Mouse (Mus musculus) neural tube, embryonic 14.5 days (tissue): ENCODE data around the gene Nabp1. TPM values are rescaled to one million over a fixed set of nuclear protein-coding genes. Genes with fewer than 3 reads are reported as not detected.

Source experiments
- ATAC-seq: fragments of 200-750 bp; cut with Nextera tagmentation; 2 replicates; pipeline ENCODE4 v1.8.0; 2017; ENCODE audit warnings: low read depth, mild to moderate bottlenecking, moderate TSS enrichment, moderate library complexity
- H3K27ac ChIP-seq: fragments of 300-500 bp; sonication (generic); 2 replicates; pipeline ENCODE4 v1.5.1; 2014; ENCODE audit warnings: low read depth, mild to moderate bottlenecking, control low read depth, low read length, moderate library complexity, mixed read lengths
- H3K27me3 ChIP-seq: fragments of 300-500 bp; sonication (generic); 2 replicates; pipeline ENCODE4 v1.6.1; 2014; ENCODE audit warnings: low read length; ENCODE audit not compliant: control insufficient read depth, insufficient read depth
- H3K36me3 ChIP-seq: fragments of 300-500 bp; sonication (generic); 2 replicates; pipeline ENCODE4 v1.6.1; 2014; ENCODE audit warnings: low read length, mixed read lengths; ENCODE audit not compliant: control insufficient read depth, insufficient read depth
- H3K4me1 ChIP-seq: fragments of 300-500 bp; sonication (generic); 2 replicates; pipeline ENCODE4 v1.6.1; 2014; ENCODE audit warnings: low read length; ENCODE audit not compliant: control insufficient read depth, insufficient read depth
- H3K4me2 ChIP-seq: fragments of 300-500 bp; sonication (generic); 2 replicates; pipeline ENCODE4 v1.6.1; 2014; ENCODE audit warnings: mild to moderate bottlenecking, low read depth, low read length, control low read depth
- H3K4me3 ChIP-seq: fragments of 300-500 bp; sonication (generic); 2 replicates; pipeline ENCODE4 v1.5.1; 2014; ENCODE audit warnings: low read depth, low read length, control low read depth, mixed read lengths
- H3K9ac ChIP-seq: fragments of 300-500 bp; sonication (generic); replicated peaks from 2 replicates; pipeline ENCODE4 v1.6.1; 2014; ENCODE audit warnings: low read depth, mild to moderate bottlenecking, control low read depth, low read length, mixed read lengths
- H3K9me3 ChIP-seq: fragments of 300-500 bp; sonication (generic); 2 replicates; pipeline ENCODE4 v1.6.1; 2016; ENCODE audit warnings: low read length; ENCODE audit not compliant: control insufficient read depth
- WGBS: fragments of 180-500 bp; shearing (Covaris S2); extraction: QIAGEN DNeasy Blood & Tissue Kit; methylation state at CpG from one replicate; pipeline ENCODE4 v1.1.7; 2014; 5-methylcytosine and 5-hydroxymethylcytosine counted together
- polyA plus RNA-seq: library from polyadenylated mRNA; unstranded; fragments of >200 nt; fragmentation: Nextera tagmentation; extraction: Ambion mirVana; gene quantifications from 2 replicates; pipeline ENCODE4 v1.2.1, GENCODE M21; 2014

The Nabp1 gene
- polyA plus RNA-seq, 1 experiment from 2014 or later = 8.3 TPM

- Histone ChIP-seq H3K27me3 (no peaks in the 10 kb centered on the region), H3K9ac (no peak overlapping the region), H3K4me1 (no peaks in the 10 kb centered on the region), H3K4me3 (no peak overlapping the region), H3K36me3 (no peaks in the 10 kb centered on the region), H3K9me3 (no peaks in the 10 kb centered on the region), H3K27ac (no peak overlapping the region), H3K4me2 (no peak overlapping the region)
- 58% methylated on average over 2 of the region's 2 CpGs for WGBS
- no peak for ATAC-seq
These were observed 10.1 kb downstream of the Nabp1 start for GRCm38 (mm10) chr1:51468077-51468476.

GRCm38 (mm10) chr1:51467181-51467580 lies 11.0 kb downstream of the Nabp1 start:
- ATAC-seq = no peak
- H3K36me3 ChIP-seq = no peaks in the 10 kb centered on the region
- H3K4me3 ChIP-seq = no peak overlapping the region
- no peaks in the 10 kb centered on the region for H3K4me1 ChIP-seq
- H3K27ac ChIP-seq = no peak overlapping the region
- H3K4me2 ChIP-seq = no peak overlapping the region
- 90% methylated on average over 5 of the region's 5 CpGs for WGBS
- no peaks in the 10 kb centered on the region for H3K9me3 ChIP-seq
- H3K9ac ChIP-seq = no peak overlapping the region
- no peaks in the 10 kb centered on the region for H3K27me3 ChIP-seq

- Histone ChIP-seq H3K4me3 (no peak overlapping the region), H3K4me1 (no peaks in the 10 kb centered on the region), H3K9me3 (no peaks in the 10 kb centered on the region), H3K4me2 (no peak overlapping the region), H3K27me3 (no peaks in the 10 kb centered on the region), H3K27ac (no peak overlapping the region), H3K36me3 (no peaks in the 10 kb centered on the region), H3K9ac (no peak overlapping the region)
- ATAC-seq = no peak
- 38% methylated on average over 1 of the region's 1 CpGs for WGBS
These were observed 11.8 kb downstream of the Nabp1 start for GRCm38 (mm10) chr1:51466385-51466784.

- H3K4me1 ChIP-seq = no peaks in the 10 kb centered on the region
- H3K9ac ChIP-seq = no peak overlapping the region
- no peak for ATAC-seq
- no peak overlapping the region for H3K4me2 ChIP-seq
- no peak overlapping the region for H3K4me3 ChIP-seq
- no peaks in the 10 kb centered on the region for H3K36me3 ChIP-seq
- no peak overlapping the region for H3K27ac ChIP-seq
- H3K9me3 ChIP-seq = no peaks in the 10 kb centered on the region
- 44% methylated on average over 2 of the region's 2 CpGs for WGBS
- H3K27me3 ChIP-seq = no peaks in the 10 kb centered on the region
These were observed 12.9 kb downstream of the Nabp1 start for GRCm38 (mm10) chr1:51465285-51465684.

DNA sequence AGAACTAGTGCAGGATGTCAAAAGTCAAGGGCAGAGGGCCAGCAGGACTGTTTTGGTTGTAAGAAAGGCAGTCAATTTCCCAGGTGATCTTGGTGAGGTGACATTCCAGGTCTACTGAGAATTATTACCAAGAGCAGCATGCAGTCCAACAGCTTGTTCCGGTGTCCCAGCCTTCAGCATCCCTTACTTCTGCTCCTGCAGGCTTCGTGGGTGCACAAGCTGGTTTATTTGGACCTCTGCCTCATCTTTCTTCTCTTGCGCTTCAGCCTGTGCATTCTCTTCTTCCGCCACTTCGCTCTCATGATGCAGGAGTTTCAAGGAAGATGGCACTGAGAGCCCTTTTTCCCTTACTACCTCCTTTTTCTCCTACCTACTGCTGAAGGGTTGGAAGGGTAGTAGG lies 15.2 kb downstream of the Nabp1 start:
- no peak overlapping the region for H3K27ac ChIP-seq
- H3K4me2 ChIP-seq = no peak overlapping the region
- no peaks in the 10 kb centered on the region for H3K9me3 ChIP-seq
- H3K4me3 ChIP-seq = no peak overlapping the region
- WGBS = 87% methylated on average over 5 of the region's 5 CpGs
- H3K27me3 ChIP-seq = no peaks in the 10 kb centered on the region
- no peak for ATAC-seq
- H3K36me3 ChIP-seq = no peaks in the 10 kb centered on the region
- H3K4me1 ChIP-seq = no peaks in the 10 kb centered on the region
- H3K9ac ChIP-seq = no peak overlapping the region

DNA sequence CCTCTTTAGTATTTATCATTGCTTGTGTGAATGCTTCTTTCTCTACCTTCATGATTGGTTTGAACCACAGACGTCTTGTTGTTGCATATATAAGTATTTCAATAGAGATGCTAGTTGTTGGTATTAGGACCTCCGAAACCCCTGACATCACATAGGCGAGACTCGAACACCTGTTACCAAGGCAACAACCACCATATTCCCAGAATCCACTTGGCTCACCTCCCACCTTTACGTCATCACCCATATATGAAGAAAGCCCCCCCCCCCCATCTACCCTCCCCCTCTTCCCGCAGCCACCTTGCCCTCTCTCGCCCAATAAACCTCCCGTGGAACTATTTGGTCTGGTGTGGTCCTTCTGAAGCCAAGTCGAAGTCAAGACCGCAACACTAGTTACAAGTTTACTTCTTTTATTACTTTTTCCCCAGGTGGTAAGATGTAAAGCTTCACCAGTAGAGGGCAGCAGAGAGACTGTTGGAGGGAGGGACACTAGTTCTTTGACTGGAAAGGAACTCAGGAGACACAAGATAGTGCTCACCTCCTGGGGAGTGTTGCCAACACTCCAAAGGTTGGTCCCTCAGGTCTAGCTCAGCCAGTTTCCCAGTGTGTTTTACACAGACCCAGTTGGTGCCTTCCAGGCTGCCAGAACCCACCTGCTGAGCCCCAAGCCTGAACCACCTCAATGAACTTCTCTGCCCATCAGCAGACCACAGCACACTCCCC lies 19.3 kb downstream of the Nabp1 start:
- H3K9me3 ChIP-seq = no peaks in the 10 kb centered on the region
- no peak overlapping the region for H3K4me3 ChIP-seq
- no peak overlapping the region for H3K27ac ChIP-seq
- no peaks in the 10 kb centered on the region for H3K27me3 ChIP-seq
- no peak for ATAC-seq
- no peaks in the 10 kb centered on the region for H3K4me1 ChIP-seq
- H3K36me3 ChIP-seq = no peaks in the 10 kb centered on the region
- no peak overlapping the region for H3K4me2 ChIP-seq
- H3K9ac ChIP-seq = no peak overlapping the region
- 74% methylated on average over 10 of the region's 10 CpGs for WGBS

GRCm38 (mm10) chr1:51458089-51458488 lies 20.1 kb downstream of the Nabp1 start:
- H3K9ac ChIP-seq = no peak overlapping the region
- no peaks in the 10 kb centered on the region for H3K27me3 ChIP-seq
- H3K27ac ChIP-seq = no peak overlapping the region
- no peaks in the 10 kb centered on the region for H3K36me3 ChIP-seq
- no peak overlapping the region for H3K4me3 ChIP-seq
- no peaks in the 10 kb centered on the region for H3K9me3 ChIP-seq
- ATAC-seq = no peak
- no peaks in the 10 kb centered on the region for H3K4me1 ChIP-seq
- H3K4me2 ChIP-seq = no peak overlapping the region
- 82% methylated on average over 6 of the region's 6 CpGs for WGBS

DNA sequence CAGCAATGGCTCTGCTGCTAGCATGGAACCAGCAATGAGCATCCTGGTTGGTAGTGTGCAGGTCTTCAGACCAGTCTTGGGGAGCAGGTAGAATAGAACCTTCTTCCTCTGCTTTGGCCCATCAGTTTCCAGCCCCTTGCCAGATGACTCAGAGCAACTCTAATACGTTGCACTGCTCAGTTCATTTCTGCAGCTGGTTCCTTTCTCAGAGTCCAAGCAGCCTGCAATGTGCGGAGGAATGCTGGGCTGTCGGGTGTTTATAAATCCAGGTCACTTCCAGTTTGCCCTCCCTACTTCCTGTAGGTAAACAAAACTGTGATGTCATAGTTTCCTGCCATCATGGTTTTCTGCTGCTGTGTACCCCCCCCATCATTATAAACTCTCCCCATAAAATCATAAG lies 21.0 kb downstream of the Nabp1 start:
- no peak overlapping the region for H3K4me2 ChIP-seq
- no peak overlapping the region for H3K4me3 ChIP-seq
- H3K9ac ChIP-seq = no peak overlapping the region
- no peaks in the 10 kb centered on the region for H3K9me3 ChIP-seq
- no peak overlapping the region for H3K27ac ChIP-seq
- ATAC-seq = no peak
- no peaks in the 10 kb centered on the region for H3K27me3 ChIP-seq
- no peaks in the 10 kb centered on the region for H3K36me3 ChIP-seq
- 79% methylated on average over 3 of the region's 3 CpGs for WGBS
- H3K4me1 ChIP-seq = no peaks in the 10 kb centered on the region

- H3K9me3 ChIP-seq = no peaks in the 10 kb centered on the region
- H3K27ac ChIP-seq = no peak overlapping the region
- 59% methylated on average over 2 of the region's 2 CpGs for WGBS
- H3K9ac ChIP-seq = no peak overlapping the region
- no peak overlapping the region for H3K4me2 ChIP-seq
- no peak overlapping the region for H3K4me3 ChIP-seq
- H3K27me3 ChIP-seq = no peaks in the 10 kb centered on the region
- no peak for ATAC-seq
- H3K36me3 ChIP-seq = no peaks in the 10 kb centered on the region
- H3K4me1 ChIP-seq = 0 out of 2 replicates have a peak, but pooled peaks cover 2% of the 10 kb centered on the region
These were observed 29.4 kb downstream of the Nabp1 start for GRCm38 (mm10) chr1:51448789-51449188.
